Mouse (Mus musculus): ENCODE measurements around the gene Tdrd7. TPM values are rescaled to one million over a fixed set of nuclear protein-coding genes. Genes with fewer than 3 reads are reported as not detected.

The Tdrd7 gene
- total RNA-seq (2021), result 1 to 10 TPM; 7.4 to 8.1 TPM
- long read RNA-seq, experiment 1, partial matches to known transcripts, result 2 of 6 reads
- long read RNA-seq, experiment 1, other reads (novel, unspliced or antisense), result 2 of 6 reads
- long read RNA-seq, experiment 2, partial matches to known transcripts, result 1 of 4 reads
- long read RNA-seq, experiment 2, other reads (novel, unspliced or antisense), result 0 of 4 reads

GRCm38 (mm10) chr4:45964771-45965439 lies at the start of gene Tdrd7:
Gene Tdrd7, plus strand, starts transcription at chr4:45965334.
- intact Hi-C loops (cut with DNase I), result no loop called here
- no peak for DNase-seq

GRCm38 (mm10) chr4:45917091-45917490 lies 48.0 kb upstream of the Tdrd7 start:
- intact Hi-C loops (cut with DNase I), result no loop called here

GRCm38 (mm10) chr4:45921663-45922435 lies 43.3 kb upstream of the Tdrd7 start:
- intact Hi-C loops (cut with DNase I), result no loop called here

More at GRCm38 (mm10) chr4:45917091-45917490, 48.0 kb upstream of the Tdrd7 start:
- no peak for DNase-seq

GRCm38 (mm10) chr4:45924011-45924410 lies 41.1 kb upstream of the Tdrd7 start:
- intact Hi-C loops (cut with DNase I), result no loop called here
- DNase-seq, result no peak

More at GRCm38 (mm10) chr4:45921663-45922435, 43.3 kb upstream of the Tdrd7 start:
- no peak for DNase-seq

GRCm38 (mm10) chr4:45928561-45928960 lies 36.6 kb upstream of the Tdrd7 start:
- intact Hi-C loops (cut with DNase I), result no loop called here
- no peak for DNase-seq

- DNase-seq, result peak in 1 of 2 experiments; percentile 13
- intact Hi-C loops (cut with DNase I), result loop anchor here (2.0 kb wide), 2 partner anchors 87 to 185 kb away; no protein-coding TSS in a partner anchor
These were observed 23.5 kb upstream of the Tdrd7 start for GRCm38 (mm10) chr4:45941628-45942044.

- intact Hi-C loops (cut with DNase I), result no loop called here
- peak in 1 of 2 experiments; percentile 2 for DNase-seq
These were observed 17.4 kb upstream of the Tdrd7 start for GRCm38 (mm10) chr4:45947729-45948128.

- DNase-seq, result no peak
- intact Hi-C loops (cut with DNase I), result no loop called here
These were observed 15.9 kb upstream of the Tdrd7 start for GRCm38 (mm10) chr4:45949109-45949848.

- intact Hi-C loops (cut with DNase I), result no loop called here
- DNase-seq, result no peak
These were observed 13.3 kb upstream of the Tdrd7 start for GRCm38 (mm10) chr4:45951830-45952229.

GRCm38 (mm10) chr4:45953025-45953919 lies 11.9 kb upstream of the Tdrd7 start:
- intact Hi-C loops (cut with DNase I), result no loop called here
- DNase-seq, result no peak

GRCm38 (mm10) chr4:45955235-45955634 lies 9.9 kb upstream of the Tdrd7 start:
- no peak for DNase-seq
- intact Hi-C loops (cut with DNase I), result no loop called here

GRCm38 (mm10) chr4:45956131-45956530 lies 9.0 kb upstream of the Tdrd7 start:
- DNase-seq, result no peak
- intact Hi-C loops (cut with DNase I), result no loop called here

GRCm38 (mm10) chr4:45956706-45957105 lies 8.4 kb upstream of the Tdrd7 start:
- DNase-seq, result no peak

GRCm38 (mm10) chr4:45965737-45966447 lies 758 bp downstream of the Tdrd7 start:
- DNase-seq, result peak; percentile 37 to 53
- intact Hi-C loops (cut with DNase I), result no loop called here

More at GRCm38 (mm10) chr4:45956706-45957105, 8.4 kb upstream of the Tdrd7 start:
- intact Hi-C loops (cut with DNase I), result no loop called here

GRCm38 (mm10) chr4:45966716-45967115 lies 1.6 kb downstream of the Tdrd7 start:
- intact Hi-C loops (cut with DNase I), result no loop called here
- no peak for DNase-seq

- no peak for DNase-seq
- intact Hi-C loops (cut with DNase I), result no loop called here
These were observed 2.6 kb downstream of the Tdrd7 start for GRCm38 (mm10) chr4:45967479-45968341.

GRCm38 (mm10) chr4:45969051-45969450 lies 3.9 kb downstream of the Tdrd7 start:
- intact Hi-C loops (cut with DNase I), result no loop called here
- no peak for DNase-seq

GRCm38 (mm10) chr4:45970048-45970560 lies 5.0 kb downstream of the Tdrd7 start:
- DNase-seq, result no peak
- intact Hi-C loops (cut with DNase I), result loop anchor here (10.0 kb wide), 1 partner anchor 955 kb away; the partner anchor contains the start of genes Polr1e and Zbtb5
